Mouse (Mus musculus) midbrain, embryonic 15.5 days (tissue): Measurements from ENCODE around the gene Srgap3. TPM values are rescaled to one million over a fixed set of nuclear protein-coding genes. Genes with fewer than 3 reads are reported as not detected.
A peak's percentile ranks its signal among the peaks of the same experiment; 100 is the strongest.

Source experiments
- ATAC-seq: fragments of 200-750 bp; cut with Nextera tagmentation; replicated peaks from 2 replicates; pipeline ENCODE4 v1.8.0; 2017; ENCODE audit warnings: moderate TSS enrichment
- H3K27ac ChIP-seq: fragments of 300-500 bp; sonication (generic); 2 replicates; pipeline ENCODE4 v1.5.1; 2015; ENCODE audit warnings: mild to moderate bottlenecking, inconsistent platforms
- H3K27me3 ChIP-seq: fragments of 300-500 bp; sonication (generic); replicated peaks from 2 replicates; pipeline ENCODE4 v1.6.1; 2015; ENCODE audit warnings: inconsistent platforms
- H3K36me3 ChIP-seq: fragments of 300-500 bp; sonication (generic); replicated peaks from 2 replicates; pipeline ENCODE4 v1.6.1; 2015; ENCODE audit warnings: inconsistent platforms
- H3K4me1 ChIP-seq: fragments of 300-500 bp; sonication (generic); 2 replicates; pipeline ENCODE4 v1.6.1; 2015; ENCODE audit warnings: inconsistent platforms
- H3K4me2 ChIP-seq: fragments of 300-500 bp; sonication (generic); 2 replicates; pipeline ENCODE4 v1.6.1; 2015; ENCODE audit warnings: inconsistent platforms, mild to moderate bottlenecking, moderate library complexity
- H3K4me3 ChIP-seq: fragments of 300-500 bp; sonication (generic); 2 replicates; pipeline ENCODE4 v1.5.1; 2015; ENCODE audit warnings: mild to moderate bottlenecking, inconsistent platforms
- H3K9ac ChIP-seq: fragments of 300-500 bp; sonication (generic); 2 replicates; pipeline ENCODE4 v1.6.1; 2015; ENCODE audit warnings: mild to moderate bottlenecking, inconsistent platforms
- H3K9me3 ChIP-seq: fragments of 300-500 bp; sonication (generic); 2 replicates; pipeline ENCODE4 v1.6.1; 2016; ENCODE audit warnings: inconsistent platforms
- WGBS: fragments of 180-500 bp; shearing (Covaris S2); methylation state at CpG from one replicate; pipeline ENCODE4 v1.1.7; 2015; ENCODE audit warnings: mixed read lengths; 5-methylcytosine and 5-hydroxymethylcytosine counted together
- polyA plus RNA-seq: library from polyadenylated mRNA; unstranded; fragments of >200 nt; fragmentation: Nextera tagmentation; extraction: Ambion mirVana; gene quantifications from 2 replicates; pipeline ENCODE4 v1.2.1, GENCODE M21; 2015

Srgap3 gene
- polyA plus RNA-seq, 1 experiment from 2014 or later, result 44.6 TPM

- Histone ChIP-seq H3K27ac (peak overlapping the region; percentile 77), H3K9ac (peak overlapping the region; percentile 26), H3K27me3 (no peaks in the 10 kb centered on the region), H3K4me2 (no peak overlapping the region), H3K4me3 (no peak overlapping the region), H3K9me3 (no peaks in the 10 kb centered on the region), H3K36me3 (no peaks in the 10 kb centered on the region), H3K4me1 (peaks cover 50% of the 10 kb centered on the region)
- no peak for ATAC-seq
- 37% methylated on average over 3 of the region's 3 CpGs for WGBS
Observed at GRCm38 (mm10) chr6:112839391-112839790, 107.7 kb downstream of the Srgap3 start.

- peak overlapping the region; percentile 77 for H3K27ac ChIP-seq
- H3K27me3 ChIP-seq, result no peaks in the 10 kb centered on the region
- 7% methylated on average over 2 of the region's 2 CpGs for WGBS
- H3K36me3 ChIP-seq, result no peaks in the 10 kb centered on the region
- H3K4me1 ChIP-seq, result peaks cover 55% of the 10 kb centered on the region
- ATAC-seq, result peak; percentile 89
- no peak overlapping the region for H3K4me3 ChIP-seq
- no peak overlapping the region for H3K4me2 ChIP-seq
- H3K9ac ChIP-seq, result no peak overlapping the region; the same call in 1 of the 2 replicates
- no peaks in the 10 kb centered on the region for H3K9me3 ChIP-seq
Observed at GRCm38 (mm10) chr6:112838879-112839278, 108.2 kb downstream of the Srgap3 start.

GRCm38 (mm10) chr6:112836712-112837111 is 110.4 kb downstream of the Srgap3 start:
- ATAC-seq, result no peak
- H3K4me2 ChIP-seq, result no peak overlapping the region
- no peaks in the 10 kb centered on the region for H3K36me3 ChIP-seq
- WGBS, result 77% methylated on average over 4 of the region's 4 CpGs
- peaks cover 61% of the 10 kb centered on the region for H3K4me1 ChIP-seq
- H3K4me3 ChIP-seq, result no peak overlapping the region
- H3K9ac ChIP-seq, result no peak overlapping the region
- no peaks in the 10 kb centered on the region for H3K27me3 ChIP-seq
- no peak overlapping the region for H3K27ac ChIP-seq
- H3K9me3 ChIP-seq, result no peaks in the 10 kb centered on the region

GRCm38 (mm10) chr6:112835413-112835812 is 111.7 kb downstream of the Srgap3 start:
- Histone ChIP-seq H3K27me3 (no peaks in the 10 kb centered on the region), H3K9me3 (no peaks in the 10 kb centered on the region), H3K9ac (no peak overlapping the region), H3K4me1 (peaks cover 53% of the 10 kb centered on the region), H3K27ac (no peak overlapping the region), H3K36me3 (no peaks in the 10 kb centered on the region), H3K4me2 (no peak overlapping the region), H3K4me3 (no peak overlapping the region)
- no peak for ATAC-seq
- WGBS, result 70% methylated on average over 4 of the region's 4 CpGs

- Histone ChIP-seq H3K9ac (no peak overlapping the region), H3K4me2 (no peak overlapping the region), H3K4me3 (no peak overlapping the region), H3K27me3 (no peaks in the 10 kb centered on the region), H3K4me1 (peaks cover 53% of the 10 kb centered on the region), H3K27ac (peak overlapping the region; percentile 71), H3K9me3 (no peaks in the 10 kb centered on the region), H3K36me3 (no peaks in the 10 kb centered on the region)
- no peak for ATAC-seq
- WGBS, result 72% methylated on average over 5 of the region's 5 CpGs
Observed at GRCm38 (mm10) chr6:112834430-112834829, 112.6 kb downstream of the Srgap3 start.

GRCm38 (mm10) chr6:112833763-112834162 is 113.3 kb downstream of the Srgap3 start:
- Histone ChIP-seq H3K9ac (no peak overlapping the region), H3K4me2 (no peak overlapping the region), H3K36me3 (no peaks in the 10 kb centered on the region), H3K27ac (peak overlapping the region; percentile 71), H3K4me3 (no peak overlapping the region), H3K27me3 (no peaks in the 10 kb centered on the region), H3K9me3 (no peaks in the 10 kb centered on the region), H3K4me1 (peaks cover 53% of the 10 kb centered on the region)
- WGBS, result 30% methylated on average over 6 of the region's 6 CpGs
- ATAC-seq, result peak; percentile 21

- no peaks in the 10 kb centered on the region for H3K36me3 ChIP-seq
- no peak overlapping the region; the same call in 1 of the 2 replicates for H3K27ac ChIP-seq
- 64% methylated on average over 12 of the region's 12 CpGs for WGBS
- H3K27me3 ChIP-seq, result no peaks in the 10 kb centered on the region
- no peaks in the 10 kb centered on the region for H3K9me3 ChIP-seq
- peaks cover 45% of the 10 kb centered on the region for H3K4me1 ChIP-seq
- no peak for ATAC-seq
- H3K4me2 ChIP-seq, result no peak overlapping the region
- H3K9ac ChIP-seq, result no peak overlapping the region
- H3K4me3 ChIP-seq, result no peak overlapping the region
Observed at GRCm38 (mm10) chr6:112829196-112829595, 117.9 kb downstream of the Srgap3 start.

- Histone ChIP-seq H3K36me3 (no peaks in the 10 kb centered on the region), H3K4me3 (no peak overlapping the region), H3K27ac (no peak overlapping the region), H3K4me2 (no peak overlapping the region), H3K9me3 (no peaks in the 10 kb centered on the region), H3K27me3 (no peaks in the 10 kb centered on the region), H3K4me1 (peaks cover 37% of the 10 kb centered on the region), H3K9ac (no peak overlapping the region)
- ATAC-seq, result peak; percentile 54; the same call in 1 of the 2 replicates
- WGBS, result 43% methylated on average over 5 of the region's 5 CpGs
Observed at GRCm38 (mm10) chr6:112828420-112828819, 118.6 kb downstream of the Srgap3 start.

- 96% methylated on average over 6 of the region's 6 CpGs for WGBS
- H3K36me3 ChIP-seq, result no peaks in the 10 kb centered on the region
- peaks cover 43% of the 10 kb centered on the region for H3K4me1 ChIP-seq
- no peak overlapping the region for H3K4me3 ChIP-seq
- ATAC-seq, result no peak
- no peak overlapping the region for H3K4me2 ChIP-seq
- H3K9ac ChIP-seq, result no peak overlapping the region
- H3K27me3 ChIP-seq, result no peaks in the 10 kb centered on the region
- no peak overlapping the region for H3K27ac ChIP-seq
- no peaks in the 10 kb centered on the region for H3K9me3 ChIP-seq
Observed at GRCm38 (mm10) chr6:112825657-112826056, 121.4 kb downstream of the Srgap3 start.

GRCm38 (mm10) chr6:112823096-112823495 is 124.0 kb downstream of the Srgap3 start:
- ATAC-seq, result no peak
- H3K9ac ChIP-seq, result no peak overlapping the region
- H3K4me2 ChIP-seq, result no peak overlapping the region
- no peak overlapping the region for H3K4me3 ChIP-seq
- no peaks in the 10 kb centered on the region for H3K36me3 ChIP-seq
- no peaks in the 10 kb centered on the region for H3K9me3 ChIP-seq
- H3K4me1 ChIP-seq, result peaks cover 31% of the 10 kb centered on the region
- no peaks in the 10 kb centered on the region for H3K27me3 ChIP-seq
- H3K27ac ChIP-seq, result 0 out of 2 replicates have a peak overlapping the region, but pooled peaks have one; percentile 4
- WGBS, result 86% methylated on average over 6 of the region's 6 CpGs

GRCm38 (mm10) chr6:112820298-112820992 is 126.6 kb downstream of the Srgap3 start:
- H3K36me3 ChIP-seq, result no peaks in the 10 kb centered on the region
- no peak overlapping the region for H3K9ac ChIP-seq
- peaks cover 36% of the 10 kb centered on the region for H3K4me1 ChIP-seq
- ATAC-seq, result peak; percentile 55
- no peak overlapping the region for H3K4me3 ChIP-seq
- no peaks in the 10 kb centered on the region for H3K9me3 ChIP-seq
- 38% methylated on average over 8 of the region's 8 CpGs for WGBS
- peak overlapping the region; percentile 64 for H3K27ac ChIP-seq
- no peaks in the 10 kb centered on the region for H3K27me3 ChIP-seq
- no peak overlapping the region for H3K4me2 ChIP-seq

- peaks cover 49% of the 10 kb centered on the region for H3K4me1 ChIP-seq
- no peak overlapping the region for H3K27ac ChIP-seq
- no peaks in the 10 kb centered on the region for H3K27me3 ChIP-seq
- no peaks in the 10 kb centered on the region for H3K36me3 ChIP-seq
- 94% methylated on average over 7 of the region's 7 CpGs for WGBS
- no peak for ATAC-seq
- H3K9ac ChIP-seq, result no peak overlapping the region
- H3K4me2 ChIP-seq, result no peak overlapping the region
- no peaks in the 10 kb centered on the region for H3K9me3 ChIP-seq
- H3K4me3 ChIP-seq, result no peak overlapping the region
Observed at GRCm38 (mm10) chr6:112818403-112818901, 128.6 kb downstream of the Srgap3 start.

GRCm38 (mm10) chr6:112815604-112816003 is 131.5 kb downstream of the Srgap3 start:
- 28% methylated on average over 6 of the region's 6 CpGs for WGBS
- Histone ChIP-seq H3K27me3 (no peaks in the 10 kb centered on the region), H3K9me3 (no peaks in the 10 kb centered on the region), H3K4me1 (peaks cover 53% of the 10 kb centered on the region), H3K4me3 (no peak overlapping the region), H3K36me3 (no peaks in the 10 kb centered on the region), H3K27ac (peak overlapping the region; percentile 72; the same call in 1 of the 2 replicates), H3K4me2 (no peak overlapping the region), H3K9ac (no peak overlapping the region)
- ATAC-seq, result no peak
